Mouse (Mus musculus) spleen, adult 2 months (tissue): ENCODE measurements at regions not wholly inside any gene's neighbourhood (a gene's known extent, or its start where the extent isn't known, plus 50 kb on each side); places are given as distances from the start of the nearest gene placed in this dataset.

Source experiments
- DNase-seq, 2 experiments: peaks; one replicate each; pipeline versions ENCODE4 v3.0.0 to v3.0.0-alpha.2; 2012 to 2021; ENCODE audit warnings: low spot score in 2 of 2, low read depth in 1 of 2
- H3K27ac ChIP-seq: fragments of 200-500 bp; 2 replicates; pipeline ENCODE4 v1.5.1; 2012; ENCODE audit warnings: low read length, inconsistent platforms; ENCODE audit not compliant: insufficient read depth
- H3K27me3 ChIP-seq: fragments of 200-500 bp; 2 replicates; pipeline ENCODE4 v1.6.1; 2012; ENCODE audit warnings: mild to moderate bottlenecking, moderate library complexity, low read length, inconsistent platforms; ENCODE audit not compliant: control insufficient read depth, insufficient read depth
- H3K36me3 ChIP-seq: fragments of 200-500 bp; 2 replicates; pipeline ENCODE4 v1.6.1; 2012; ENCODE audit warnings: mild to moderate bottlenecking, low read length, inconsistent platforms; ENCODE audit not compliant: control insufficient read depth, insufficient read depth
- H3K4me1 ChIP-seq: fragments of 200-500 bp; 2 replicates; pipeline ENCODE4 v1.6.1; 2011; ENCODE audit warnings: inconsistent platforms; ENCODE audit not compliant: control insufficient read depth, insufficient read depth, insufficient read length
- H3K4me3 ChIP-seq: fragments of 200-500 bp; 2 replicates; pipeline ENCODE4 v1.5.1; 2011; ENCODE audit warnings: mild to moderate bottlenecking, inconsistent platforms; ENCODE audit not compliant: insufficient read depth, insufficient read length; ENCODE audit errors: extremely low read depth
- CTCF ChIP-seq: fragments of 200-500 bp; IDR thresholded peaks from 2 replicates; pipeline ENCODE4 v1.5.1; 2011; ENCODE audit warnings: mild to moderate bottlenecking, inconsistent platforms; ENCODE audit not compliant: insufficient read depth, insufficient read length, insufficient replicate concordance; ENCODE audit errors: extremely low read depth
- POLR2A ChIP-seq: fragments of 200-500 bp; IDR thresholded peaks from 2 replicates; pipeline ENCODE4 v1.6.1; 2011; ENCODE audit warnings: low read depth, low read length, inconsistent platforms
- WGBS: fragments of 180-500 bp; shearing (Covaris S2); methylation state at CpG from one replicate; pipeline ENCODE4 v1.1.7; 2018; 5-methylcytosine and 5-hydroxymethylcytosine counted together

DNA sequence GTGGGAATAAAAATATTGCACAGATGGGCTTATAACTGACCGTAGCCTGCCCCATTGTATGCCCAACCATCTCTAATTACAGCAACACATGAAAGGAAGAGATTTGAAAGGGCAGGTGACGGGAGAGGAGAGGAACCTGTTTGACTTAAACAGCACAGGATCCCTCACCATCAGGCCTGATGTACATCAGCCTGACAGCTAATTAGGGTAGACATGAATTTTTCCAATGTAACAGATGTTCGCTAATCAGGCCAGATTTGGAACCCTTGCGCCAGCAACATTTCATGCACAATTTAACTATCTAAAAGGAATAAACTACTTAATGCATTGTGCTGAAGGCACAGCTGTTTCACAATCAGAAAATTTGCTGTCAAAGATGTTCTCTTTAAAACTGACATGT, 120.2 kb upstream of the Sp8 start:
- no peak for DNase-seq
- no peak for TF ChIP-seq POLR2A
- TF ChIP-seq CTCF: no peak

DNA sequence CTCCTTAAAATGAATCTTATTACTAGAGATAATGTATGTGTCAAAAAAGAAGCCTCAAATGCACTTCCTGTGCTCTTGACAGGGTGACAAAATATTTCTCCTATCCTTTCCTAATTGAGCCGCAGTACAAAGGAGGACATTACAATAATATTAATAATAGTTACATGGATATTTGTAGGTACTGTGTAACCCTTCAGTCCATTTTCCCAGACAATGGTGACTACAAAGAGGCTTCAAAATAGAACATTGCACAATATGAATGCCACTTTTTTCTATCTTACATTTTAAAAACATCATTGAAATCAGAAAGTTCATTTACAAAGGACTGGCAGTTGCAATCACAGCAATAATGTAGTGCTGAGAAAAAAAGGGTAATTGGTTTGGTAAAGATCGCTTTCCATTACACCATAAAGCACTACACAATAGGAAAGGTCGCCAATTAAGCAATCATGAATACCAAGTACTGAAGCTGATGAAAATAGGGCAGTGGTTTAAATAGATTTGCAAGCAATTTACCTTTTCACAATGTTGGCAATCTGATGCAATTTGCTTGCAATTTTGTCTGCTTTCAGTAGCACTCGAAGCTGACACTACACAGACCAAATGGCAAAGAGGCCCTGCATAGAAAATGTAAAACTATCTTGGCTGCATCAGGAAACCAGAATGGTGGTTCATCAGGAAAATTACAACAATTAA, 126.1 kb upstream of the Sp8 start:
- WGBS: 85% methylated on average over 4 of the region's 4 CpGs
- Histone ChIP-seq H3K4me1 (no peaks in the 10 kb centered on the region), H3K36me3 (no peaks in the 10 kb centered on the region), H3K4me3 (no peak overlapping the region), H3K27me3 (no peaks in the 10 kb centered on the region), H3K27ac (no peak overlapping the region)
- DNase-seq: no peak
- TF ChIP-seq CTCF (no peak), POLR2A (no peak)

More for the DNA sequence above, 120.2 kb upstream of the Sp8 start:
- Histone ChIP-seq H3K27ac (no peak overlapping the region), H3K27me3 (no peaks in the 10 kb centered on the region), H3K4me1 (no peaks in the 10 kb centered on the region), H3K36me3 (no peaks in the 10 kb centered on the region), H3K4me3 (no peak overlapping the region)
- 89% methylated on average over 4 of the region's 4 CpGs for WGBS

DNA sequence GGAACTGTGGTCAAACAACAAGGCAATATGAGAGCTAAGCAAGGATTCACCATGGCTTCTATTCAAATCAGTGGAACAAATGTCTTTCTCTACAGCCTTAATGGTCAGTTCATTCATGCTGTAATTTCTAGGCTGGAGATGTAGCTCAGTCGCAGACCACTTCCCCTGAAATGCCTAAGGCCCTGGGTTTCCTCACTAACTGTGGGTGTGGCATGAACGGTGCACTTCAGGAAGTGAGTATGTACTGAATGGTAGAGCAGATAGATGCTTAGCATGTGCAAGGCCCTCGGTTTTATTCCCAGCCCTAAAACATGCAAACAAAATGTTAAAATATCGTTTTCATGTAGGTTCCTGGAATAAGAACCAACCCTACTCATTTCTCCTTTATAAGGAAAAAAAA, 129.3 kb upstream of the Sp8 start:
- no peak for DNase-seq
- Histone ChIP-seq H3K36me3 (no peaks in the 10 kb centered on the region), H3K4me3 (no peak overlapping the region), H3K4me1 (no peaks in the 10 kb centered on the region), H3K27me3 (no peaks in the 10 kb centered on the region), H3K27ac (no peak overlapping the region)
- 56% methylated on average over 4 of the region's 4 CpGs for WGBS
- TF ChIP-seq POLR2A: no peak
- no peak for TF ChIP-seq CTCF

DNA sequence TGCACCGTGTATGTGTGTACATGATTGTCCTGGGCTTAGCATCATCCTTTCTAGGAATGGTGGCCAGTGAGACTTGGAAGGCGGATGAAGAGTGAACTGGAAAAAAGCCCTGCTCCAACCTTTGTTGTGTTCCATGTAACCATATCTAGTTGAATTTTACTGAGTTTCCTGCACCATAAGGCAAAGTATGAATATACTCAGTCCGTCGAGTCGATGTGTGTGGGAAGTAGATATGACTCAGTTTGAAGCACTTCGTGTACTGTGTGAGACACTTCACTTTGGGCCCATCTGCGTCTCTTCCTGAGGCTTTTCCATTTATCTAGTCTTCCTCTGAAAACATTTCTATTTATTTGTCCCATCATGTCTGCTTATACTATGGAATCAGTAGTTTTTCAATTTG, 139.5 kb upstream of the Sp8 start:
- H3K4me3 ChIP-seq: no peak overlapping the region
- no peak for DNase-seq
- WGBS: 90% methylated on average over 7 of the region's 7 CpGs
- no peaks in the 10 kb centered on the region for H3K4me1 ChIP-seq
- H3K27me3 ChIP-seq: no peaks in the 10 kb centered on the region
- TF ChIP-seq POLR2A (no peak), CTCF (no peak)
- H3K27ac ChIP-seq: no peak overlapping the region
- H3K36me3 ChIP-seq: no peaks in the 10 kb centered on the region

DNA sequence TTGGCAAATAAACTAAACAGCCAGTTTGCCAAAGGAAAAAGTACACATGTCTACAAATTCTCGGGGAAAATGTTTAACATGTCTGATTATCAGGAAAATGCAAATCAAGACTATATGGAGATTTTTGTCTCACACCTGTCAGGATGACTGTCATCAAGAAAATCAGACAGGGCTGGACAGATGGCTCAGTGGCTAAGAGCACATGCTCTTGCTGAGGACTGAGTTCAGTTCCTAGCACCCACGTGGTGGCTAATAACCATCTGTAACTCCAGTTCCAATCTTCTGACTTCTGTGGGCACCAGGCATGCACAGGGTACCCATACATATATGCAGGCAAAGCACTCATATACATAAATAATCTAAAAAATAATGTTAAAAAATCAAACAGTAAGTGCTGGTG, 141.3 kb upstream of the Sp8 start:
- TF ChIP-seq CTCF (no peak), POLR2A (no peak)
- Histone ChIP-seq H3K27me3 (no peaks in the 10 kb centered on the region), H3K27ac (no peak overlapping the region), H3K4me1 (no peaks in the 10 kb centered on the region), H3K4me3 (no peak overlapping the region), H3K36me3 (no peaks in the 10 kb centered on the region)
- DNase-seq: no peak
- WGBS: 84% methylated on average over 2 of the region's 2 CpGs

DNA sequence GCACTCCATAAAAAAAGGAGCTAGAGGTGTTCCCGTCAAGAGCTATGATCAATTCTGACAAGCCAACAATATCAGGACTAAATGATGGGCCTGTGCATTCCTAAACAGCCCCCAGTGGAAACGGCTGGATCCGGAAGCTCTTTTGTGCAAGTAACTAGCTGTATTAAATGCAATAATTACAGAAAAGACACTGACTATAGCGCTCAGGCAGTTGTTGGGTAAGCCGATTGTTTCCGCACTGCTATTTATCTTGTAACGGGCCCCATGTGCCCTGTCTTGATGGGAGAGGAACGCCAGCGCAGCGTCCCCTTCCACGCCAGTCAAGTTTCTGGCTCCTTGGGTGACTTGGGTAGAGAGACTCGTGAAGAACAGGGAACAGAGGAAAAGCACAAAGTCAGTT, 142.4 kb upstream of the Sp8 start:
- H3K4me3 ChIP-seq: no peak overlapping the region
- H3K27ac ChIP-seq: no peak overlapping the region
- 57% methylated on average over 12 of the region's 12 CpGs for WGBS
- no peaks in the 10 kb centered on the region for H3K27me3 ChIP-seq
- no peaks in the 10 kb centered on the region for H3K4me1 ChIP-seq
- H3K36me3 ChIP-seq: no peaks in the 10 kb centered on the region
- no peak for DNase-seq
- TF ChIP-seq POLR2A (no peak), CTCF (no peak)

DNA sequence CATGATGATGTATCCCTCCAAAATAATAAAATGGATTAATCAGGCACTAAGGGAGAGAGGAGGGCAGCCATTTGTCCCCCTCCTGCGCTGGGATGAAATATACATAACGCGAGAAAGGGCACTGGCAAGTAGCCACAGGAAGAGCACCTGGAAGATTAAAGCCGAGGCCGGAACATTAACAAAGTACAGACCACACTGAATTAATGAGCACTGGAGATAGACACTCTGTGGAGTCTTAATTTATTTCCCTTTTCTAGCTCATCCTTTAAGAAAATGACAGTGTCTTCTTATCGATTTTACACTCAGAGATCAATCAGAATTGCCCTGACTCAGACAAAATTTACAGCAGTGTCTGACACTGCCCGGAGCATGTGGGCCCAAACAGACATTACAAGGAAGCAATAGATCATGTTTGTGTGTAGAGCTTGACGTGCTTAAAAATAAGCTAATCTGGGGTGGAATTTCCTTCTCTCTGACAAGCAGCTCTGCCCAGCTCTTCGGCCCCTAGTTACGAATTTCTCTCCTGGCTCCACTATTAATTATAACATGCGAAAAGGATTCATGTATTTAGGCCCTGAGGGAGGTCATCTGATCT, 143.0 kb upstream of the Sp8 start:
- TF ChIP-seq POLR2A (no peak), CTCF (no peak)
- WGBS: 21% methylated on average over 11 of the region's 11 CpGs
- Histone ChIP-seq H3K27ac (no peak overlapping the region), H3K27me3 (no peaks in the 10 kb centered on the region), H3K36me3 (no peaks in the 10 kb centered on the region), H3K4me3 (no peak overlapping the region), H3K4me1 (no peaks in the 10 kb centered on the region)
- no peak for DNase-seq
